Mouse (Mus musculus) hindlimb bud, embryonic 11.5 days (tissue): ENCODE data around the gene Arhgap21.

Source experiments
- DNase-seq: peaks from one replicate; pipeline ENCODE4 v3.0.0-alpha.2; 2012; ENCODE audit warnings: low read depth, low spot score; ENCODE audit errors: extremely low spot score

Gene Arhgap21

DNA sequence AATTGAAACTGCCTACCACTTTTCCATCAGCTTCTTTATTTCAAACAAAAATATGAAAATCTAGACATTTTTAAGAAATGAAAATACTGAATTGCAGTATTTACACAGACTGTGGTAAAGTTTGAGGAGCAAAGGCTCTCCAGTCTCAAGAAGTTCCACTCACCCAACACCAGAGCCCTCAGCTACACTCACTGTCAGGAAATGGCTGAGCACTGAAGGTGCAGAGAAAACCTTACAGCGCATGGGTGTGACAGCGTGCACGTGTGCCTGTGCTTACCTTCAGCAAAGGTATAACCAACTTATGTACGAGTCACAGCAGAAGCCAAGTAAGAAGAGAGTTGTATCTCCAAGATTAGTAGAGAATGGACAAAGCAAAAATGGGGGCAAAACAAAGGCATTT, 66.8 kb downstream of the Arhgap21 start:
- no peak for DNase-seq

GRCm38 (mm10) chr2:20899301-20899700, 69.4 kb downstream of the Arhgap21 start:
- DNase-seq, result no peak

DNA sequence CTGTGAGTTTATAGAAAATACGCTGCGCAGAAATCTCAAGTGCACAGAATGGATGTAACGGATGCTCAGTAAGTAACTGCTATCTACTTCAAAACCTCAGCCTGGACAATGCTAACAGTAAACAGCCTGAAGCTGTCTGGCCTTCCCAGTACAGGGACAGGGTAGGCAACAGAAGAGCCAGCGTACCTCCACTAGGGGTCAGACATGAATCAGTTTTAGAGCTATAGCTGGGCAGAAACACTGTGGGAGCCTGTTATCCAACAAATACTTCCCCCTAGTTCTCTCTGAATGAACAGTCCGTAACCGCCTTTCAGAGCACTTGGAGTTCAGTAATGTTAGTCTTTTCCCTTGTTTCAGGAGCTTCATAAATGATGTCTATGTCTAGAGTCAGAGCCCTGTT, 70.0 kb downstream of the Arhgap21 start:
- DNase-seq, result peak; percentile 62

GRCm38 (mm10) chr2:20896446-20896845, 72.2 kb downstream of the Arhgap21 start:
- no peak for DNase-seq

GRCm38 (mm10) chr2:20894100-20894690, 74.5 kb downstream of the Arhgap21 start:
- no peak for DNase-seq

DNA sequence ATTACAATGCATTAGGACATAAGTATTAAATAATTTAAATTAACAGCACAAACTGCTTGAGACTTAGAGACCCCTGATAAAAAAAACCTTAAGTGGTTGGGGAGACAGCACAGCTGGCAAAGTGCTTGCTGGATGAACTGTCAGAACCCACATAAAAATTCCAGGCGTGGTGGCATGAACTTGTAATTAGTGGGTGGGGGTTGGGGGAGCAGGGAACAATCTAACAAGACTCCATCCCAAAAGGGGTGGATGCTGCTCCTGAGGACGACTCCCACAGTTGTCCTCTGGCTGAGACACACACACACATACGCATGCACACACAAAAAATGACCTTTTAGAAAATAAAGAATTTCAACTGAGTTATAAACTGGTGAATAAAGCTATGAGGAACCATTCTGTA, 79.9 kb downstream of the Arhgap21 start:
- no peak for DNase-seq

- no peak for DNase-seq
Measured at GRCm38 (mm10) chr2:20883288-20883687, 85.4 kb downstream of the Arhgap21 start.

DNA sequence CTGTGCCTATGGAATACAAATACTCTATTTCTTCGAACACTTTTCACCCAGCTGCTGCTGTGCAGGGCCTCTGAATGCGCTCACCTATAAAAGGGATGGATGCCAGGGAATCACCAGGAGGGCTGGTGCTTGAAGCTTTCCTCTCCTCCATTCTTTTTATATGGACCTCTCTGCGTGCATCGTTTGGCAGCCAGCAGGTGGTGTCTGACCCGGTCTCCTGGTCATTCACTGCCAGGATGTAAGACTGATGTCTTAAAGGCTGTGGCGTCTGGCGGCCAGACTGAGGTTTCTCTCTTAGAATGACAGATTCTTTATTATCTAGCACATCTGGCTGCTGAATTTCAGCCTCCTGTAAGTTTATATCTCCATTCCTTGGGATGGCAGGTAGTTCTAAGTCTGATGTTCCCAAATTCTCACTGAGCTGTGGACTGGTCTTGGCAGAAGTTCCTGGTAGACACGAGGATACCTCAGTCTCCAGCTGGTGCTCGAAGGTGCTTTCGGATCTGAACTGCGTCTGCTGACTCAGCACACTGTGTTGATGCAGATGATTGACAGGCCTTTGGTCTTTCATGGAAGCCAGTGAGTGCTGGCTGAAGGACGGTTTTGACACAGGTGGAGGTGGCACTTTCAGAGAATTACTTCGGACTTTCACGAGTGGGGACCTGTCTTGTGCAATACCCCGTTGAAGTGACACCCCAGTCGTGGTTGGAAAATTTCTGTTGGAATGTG, 88.6 kb downstream of the Arhgap21 start:
- no peak for DNase-seq

GRCm38 (mm10) chr2:20874621-20875020, 94.1 kb downstream of the Arhgap21 start:
- no peak for DNase-seq

GRCm38 (mm10) chr2:20869212-20869965, 99.3 kb downstream of the Arhgap21 start:
- no peak for DNase-seq

GRCm38 (mm10) chr2:20868052-20868451, 100.6 kb downstream of the Arhgap21 start:
- no peak for DNase-seq

DNA sequence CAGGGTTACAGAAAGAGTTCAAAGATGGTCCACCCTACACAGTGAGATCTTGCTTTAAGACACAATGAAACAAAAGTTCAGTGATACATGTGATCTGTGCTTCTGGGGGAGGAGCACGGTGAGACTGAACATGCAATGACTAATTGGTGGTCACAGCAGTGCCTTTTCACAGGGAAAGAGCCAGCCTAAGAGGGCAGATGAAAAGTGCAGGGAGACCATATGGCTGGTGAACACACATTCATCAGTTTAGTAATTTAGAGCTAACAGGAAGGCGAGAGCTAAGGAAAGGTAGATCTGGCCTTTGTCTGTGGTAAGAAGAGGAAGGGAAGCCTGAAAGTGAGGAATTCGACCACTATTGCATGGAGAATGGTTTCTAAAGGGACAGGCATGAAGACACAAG, 102.9 kb downstream of the Arhgap21 start:
- DNase-seq, result no peak

- no peak for DNase-seq
Measured at GRCm38 (mm10) chr2:20864569-20864968, 104.1 kb downstream of the Arhgap21 start.

GRCm38 (mm10) chr2:20860756-20861155, 107.9 kb downstream of the Arhgap21 start:
- no peak for DNase-seq

GRCm38 (mm10) chr2:20849346-20849745, 119.3 kb downstream of the Arhgap21 start:
- DNase-seq, result no peak

- DNase-seq, result no peak
Measured at GRCm38 (mm10) chr2:20831608-20832406, 136.9 kb downstream of the Arhgap21 start.

DNA sequence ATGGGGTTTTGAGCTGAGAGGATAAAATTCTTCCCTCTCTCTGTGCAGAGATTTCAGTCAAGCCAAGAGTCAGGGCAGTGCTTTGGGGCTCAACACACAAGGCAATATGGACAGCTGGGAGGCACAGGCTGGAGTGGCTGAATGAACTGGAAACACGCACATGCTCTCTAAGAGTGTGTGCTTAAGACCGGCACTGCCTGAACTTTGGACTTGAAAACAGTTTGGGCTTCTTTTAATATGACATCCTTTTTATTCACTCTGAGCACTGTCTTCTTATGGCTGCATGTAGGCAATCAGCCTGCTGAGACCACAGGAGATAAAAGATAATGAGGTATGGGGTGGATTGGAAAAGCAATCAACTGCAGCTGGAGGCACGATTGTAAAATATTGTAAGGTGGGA, 137.8 kb downstream of the Arhgap21 start:
- no peak for DNase-seq

- no peak for DNase-seq
Measured at GRCm38 (mm10) chr2:20826258-20826657, 142.4 kb downstream of the Arhgap21 start.

- no peak for DNase-seq
Measured at GRCm38 (mm10) chr2:20818226-20818625, 150.5 kb downstream of the Arhgap21 start.

GRCm38 (mm10) chr2:20813986-20814385, 154.7 kb downstream of the Arhgap21 start:
- DNase-seq, result no peak

- DNase-seq, result no peak
Measured at GRCm38 (mm10) chr2:20811506-20811905, 157.2 kb downstream of the Arhgap21 start.
